Mouse (Mus musculus) brain, adult 2 months (tissue): ENCODE data around the gene Efnb2.

Experiments
- DNase-seq: peaks from one replicate; pipeline ENCODE4 v3.0.0; 2011; ENCODE audit warnings: low read depth, low spot score

Efnb2 gene

DNA sequence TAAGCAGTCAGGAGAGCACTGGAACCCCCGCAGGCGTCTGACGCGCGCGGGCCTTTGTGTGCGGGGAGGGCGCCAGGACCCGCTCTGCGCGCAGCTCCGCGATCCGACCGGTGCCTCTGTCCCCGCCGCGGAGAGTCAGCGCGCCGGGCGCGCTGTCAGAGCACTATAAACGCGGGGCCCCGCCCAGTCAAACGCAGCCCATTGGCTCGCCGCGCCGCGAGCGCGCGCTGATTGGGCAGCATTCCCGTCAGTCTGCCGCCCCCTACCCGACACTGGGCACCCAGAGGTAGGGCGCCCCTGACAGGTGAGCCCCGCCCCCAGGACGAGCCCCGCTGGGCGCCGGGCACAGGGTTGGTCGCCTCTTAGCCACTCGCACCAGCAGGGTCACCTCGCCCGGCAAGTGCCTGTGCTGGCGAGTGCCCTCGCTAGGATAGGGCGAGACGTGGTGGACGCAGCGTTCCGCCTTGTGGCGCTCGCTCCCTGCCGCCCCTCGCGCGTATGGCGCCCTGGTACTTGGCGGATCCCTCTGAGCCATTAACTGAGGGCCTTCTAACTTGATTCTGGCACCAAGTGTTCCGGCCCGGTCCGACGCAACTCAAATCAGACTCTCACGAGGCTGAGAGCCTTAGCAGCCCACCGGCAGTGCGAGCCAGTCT lies at the start of gene Efnb2:
TSS of gene Efnb2 (minus strand) at position 140 of the 656 bp plus-strand sequence.
- peak; percentile 94 for DNase-seq

DNA sequence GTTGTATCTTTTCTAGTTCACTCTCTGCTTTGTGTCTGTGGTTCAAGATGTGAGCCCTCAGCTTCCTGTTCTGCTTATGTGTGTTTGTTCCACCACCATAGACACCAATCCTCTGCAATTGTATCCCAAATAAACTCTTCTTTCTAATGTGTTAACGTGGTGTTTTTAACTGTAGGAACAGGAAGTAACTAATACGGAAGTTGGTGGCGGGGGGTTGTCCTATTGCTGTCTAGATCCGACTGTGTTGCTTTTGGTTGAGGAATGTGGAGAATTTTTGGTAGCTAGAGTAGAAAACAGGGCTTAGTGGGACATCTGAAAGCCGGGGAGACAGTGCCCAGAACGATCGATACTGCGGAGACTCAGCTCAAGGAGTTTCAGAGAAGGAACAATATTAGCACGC lies 43.8 kb upstream of the Efnb2 start:
- DNase-seq, result no peak

DNA sequence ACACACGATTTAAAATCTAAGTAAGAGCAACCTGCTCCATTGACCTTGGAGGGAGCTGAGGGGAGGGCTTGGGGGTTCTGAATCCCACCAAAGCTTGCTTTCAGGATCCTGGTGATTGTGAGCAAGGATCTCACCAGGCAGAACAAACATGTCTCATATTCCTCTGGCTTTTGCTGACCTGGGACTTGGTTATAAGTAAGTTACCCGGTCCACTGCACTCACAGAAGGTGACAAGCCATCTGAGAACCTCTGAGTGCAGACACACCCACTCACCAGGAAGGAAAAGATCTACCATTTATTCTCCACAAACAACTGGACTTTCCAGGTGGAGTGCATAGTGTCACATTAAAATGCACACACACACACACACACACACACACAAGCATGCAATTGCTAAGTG lies 42.6 kb upstream of the Efnb2 start:
- no peak for DNase-seq

DNA sequence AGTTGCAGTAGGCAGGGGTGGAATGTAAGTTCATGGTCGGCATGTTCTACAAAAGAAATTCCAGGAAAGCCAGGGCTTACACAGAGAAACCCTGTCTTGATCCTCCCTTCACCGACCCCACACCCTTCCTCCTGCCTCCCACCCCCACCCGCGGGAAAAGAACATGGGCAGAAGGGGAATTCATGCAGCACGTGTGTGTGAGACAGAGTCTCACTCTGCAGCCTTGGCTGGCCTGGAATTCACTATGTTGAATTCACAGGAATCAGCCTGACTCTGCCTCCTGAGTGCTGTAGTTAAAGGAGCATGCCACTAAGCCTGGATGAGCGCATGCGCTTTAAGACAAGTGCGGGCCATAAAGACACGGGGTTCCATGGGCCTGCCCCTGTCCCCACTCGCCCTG lies 39.8 kb upstream of the Efnb2 start:
- no peak for DNase-seq

DNA sequence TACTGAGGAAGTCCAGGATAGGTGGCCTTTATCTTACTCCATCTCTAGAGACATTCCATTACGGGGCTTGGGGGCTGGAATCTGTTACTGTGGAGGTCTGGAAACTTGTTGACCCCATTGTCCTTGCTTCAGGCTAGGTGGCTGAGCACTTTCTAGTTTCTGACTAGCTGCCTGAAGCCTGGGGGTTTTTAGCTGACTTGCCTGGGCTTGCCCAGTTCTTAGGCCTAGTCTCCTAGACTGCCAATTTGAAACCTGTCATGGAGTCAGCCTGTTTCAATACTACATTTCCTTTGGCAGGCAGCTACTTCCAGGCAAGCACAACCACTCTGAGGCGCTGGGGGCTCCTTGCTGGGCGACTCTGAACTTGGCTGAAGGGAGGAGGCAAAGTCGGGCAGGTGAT lies 39.2 kb upstream of the Efnb2 start:
- DNase-seq, result no peak

DNA sequence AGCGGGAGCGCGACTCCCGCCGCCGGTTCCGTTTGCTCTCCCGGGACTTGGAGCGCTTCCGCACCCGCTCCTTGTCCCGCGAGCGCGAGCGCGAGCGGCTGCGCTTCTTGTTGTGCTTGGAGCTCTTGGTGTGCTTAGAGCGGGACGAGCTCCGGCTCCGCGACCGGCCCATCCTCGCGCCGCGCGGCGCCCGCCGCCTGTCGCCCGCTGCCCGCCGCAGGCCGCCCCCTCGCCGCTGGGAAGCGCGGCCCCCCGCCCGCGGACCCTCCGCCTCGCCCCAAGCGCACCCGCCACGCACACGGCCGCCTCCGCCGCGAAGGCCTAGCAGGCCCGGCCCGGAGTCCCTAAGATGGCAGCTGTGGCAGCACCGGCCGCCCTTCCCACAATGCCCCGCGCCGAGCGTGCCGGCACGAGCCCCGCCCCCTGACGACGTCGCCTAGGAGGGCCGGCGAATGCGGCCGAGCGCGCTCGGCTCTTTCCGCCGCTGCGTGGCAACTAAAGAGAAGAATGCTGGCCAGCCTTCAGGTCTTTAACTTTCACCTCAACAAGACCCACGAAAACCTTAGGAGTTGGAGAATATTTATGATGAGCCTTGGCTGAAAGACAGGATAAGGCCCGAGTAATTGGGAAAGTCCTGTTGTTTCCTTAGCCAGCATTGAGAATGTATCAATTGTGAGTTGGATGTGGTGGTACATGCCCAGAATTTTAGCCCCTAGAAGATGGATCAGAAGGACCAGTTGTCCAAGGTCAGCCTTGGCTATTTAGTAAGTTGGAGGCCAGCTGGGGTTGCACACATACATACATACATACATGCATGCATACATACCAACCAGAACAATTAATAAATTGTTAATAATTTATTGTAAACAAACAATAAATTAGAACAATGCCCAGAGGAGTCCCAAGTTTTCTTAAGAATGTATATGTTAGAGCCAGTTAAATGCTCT lies 29.4 kb upstream of the Efnb2 start, which contains the start of gene Arglu1:
TSS of gene Arglu1 (minus strand) at position 376 of the 947 bp plus-strand sequence.
- peak; percentile 96 for DNase-seq

DNA sequence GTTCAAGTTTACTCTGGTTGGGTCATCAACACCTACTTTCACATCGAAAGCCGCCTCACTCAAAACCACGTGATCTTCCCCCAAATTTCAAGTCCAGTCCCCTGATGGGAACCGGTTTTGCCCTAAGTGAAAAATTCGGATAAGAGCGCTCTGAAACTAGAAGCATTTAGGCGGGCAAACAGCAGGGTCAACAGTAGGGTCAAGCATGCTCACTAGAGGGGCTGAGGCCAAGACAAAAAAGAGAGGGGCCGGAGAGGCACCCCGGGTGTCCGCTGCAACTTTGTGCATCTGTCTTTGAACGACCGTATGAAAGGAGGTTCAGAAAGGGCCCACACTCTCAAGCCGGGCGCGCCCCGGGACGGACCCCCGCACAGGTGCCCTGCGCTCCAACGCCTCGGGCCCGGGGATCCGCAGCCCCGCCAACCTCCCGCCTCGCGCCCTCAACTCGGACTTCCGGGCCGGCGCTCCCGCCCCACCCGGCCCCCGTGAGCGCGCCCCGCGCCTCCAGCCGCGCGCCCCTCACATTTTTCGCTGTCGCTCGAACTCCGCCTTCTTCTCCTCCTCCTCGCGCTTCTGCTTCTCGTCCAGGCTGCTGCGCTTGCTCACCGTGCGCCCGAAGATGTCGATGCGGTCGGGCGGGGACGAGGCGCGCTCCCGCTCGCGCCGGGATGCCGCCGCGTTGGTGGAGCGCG lies 28.6 kb upstream of the Efnb2 start:
- DNase-seq, result peak; percentile 89

DNA sequence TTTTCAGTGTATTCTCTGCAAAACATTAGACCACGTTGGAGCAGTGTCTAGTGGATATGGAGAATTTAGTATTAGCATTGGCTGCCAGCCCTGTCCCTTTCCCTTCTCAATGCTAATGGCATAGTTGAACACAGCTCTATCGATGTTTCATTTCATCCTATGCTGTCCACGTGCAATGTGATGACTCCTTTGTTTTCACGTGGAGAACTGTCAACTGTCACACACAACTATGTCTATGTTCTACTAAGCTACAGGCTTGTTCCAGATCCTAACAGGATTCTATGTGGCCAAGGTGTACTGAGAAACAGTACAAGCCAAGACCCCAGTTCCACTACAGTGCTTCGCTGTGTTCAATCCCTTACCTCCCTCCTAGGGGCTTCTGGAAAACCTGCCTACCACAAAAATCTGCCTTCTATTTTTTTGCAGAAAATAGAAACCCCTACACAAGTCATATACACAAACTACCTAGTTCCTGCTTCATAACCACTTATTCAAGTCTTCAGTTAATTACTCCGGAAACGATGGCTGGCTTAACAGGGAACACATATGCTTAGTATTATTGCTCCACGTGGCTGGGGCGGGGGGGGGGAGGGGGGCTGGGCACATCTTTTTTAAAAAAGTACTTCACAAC lies 27.9 kb upstream of the Efnb2 start:
- no peak for DNase-seq

DNA sequence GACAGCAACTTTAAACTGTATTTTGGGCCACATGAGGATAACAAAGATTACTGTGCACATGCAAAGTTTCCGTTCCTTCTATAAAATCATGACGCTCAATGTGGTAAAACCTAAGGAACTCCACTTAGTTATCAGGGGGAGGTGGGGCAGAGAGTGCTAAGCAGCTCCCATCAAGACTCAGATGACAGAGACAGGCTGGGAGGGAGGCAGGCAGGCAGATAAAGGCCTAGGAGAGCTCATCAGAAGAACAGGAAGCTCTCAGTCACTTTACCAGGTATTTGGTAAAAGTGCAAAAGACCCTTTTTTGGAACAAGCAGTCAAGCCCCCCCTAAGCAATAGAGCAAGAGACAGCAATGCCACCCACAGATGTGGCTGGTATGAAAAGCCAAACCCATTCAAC lies 24.5 kb upstream of the Efnb2 start:
- no peak for DNase-seq

DNA sequence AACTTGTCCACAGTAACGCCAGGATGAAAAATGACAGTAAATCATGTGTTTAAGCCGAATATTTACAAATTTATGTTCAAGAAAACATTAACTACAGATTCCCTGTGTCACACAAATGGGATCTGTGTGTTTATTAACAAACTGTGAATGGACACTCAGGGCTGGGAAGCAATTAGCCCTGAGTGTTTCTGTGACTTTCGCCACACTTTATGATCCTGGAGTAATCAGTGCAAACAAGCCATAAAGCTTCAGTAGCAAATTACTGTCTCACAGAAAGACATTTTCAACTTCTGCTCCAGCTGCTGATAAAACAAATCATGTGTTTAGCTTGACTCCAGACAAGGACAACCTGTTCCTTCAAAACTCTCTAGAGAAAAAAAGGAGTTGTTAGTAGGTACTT lies 21.7 kb upstream of the Efnb2 start:
- DNase-seq, result no peak

DNA sequence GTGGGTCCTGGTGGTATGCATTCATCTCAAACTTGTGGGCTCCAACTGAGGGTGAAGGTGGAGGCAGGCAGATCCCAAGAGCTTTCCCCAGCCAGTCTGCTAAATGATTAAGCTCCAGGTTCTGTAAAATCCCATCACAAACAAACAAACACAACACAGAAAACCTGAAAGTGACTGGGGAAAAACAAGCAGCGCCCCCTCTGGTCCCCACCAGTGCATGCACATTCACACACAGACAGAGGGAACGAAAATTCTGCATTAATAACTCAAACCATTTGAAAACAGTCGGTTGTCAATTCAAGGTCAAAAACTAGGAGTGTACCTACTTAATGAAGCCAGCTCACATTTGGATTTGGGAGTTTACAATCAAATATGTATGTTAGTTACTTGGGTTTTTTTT lies 17.2 kb upstream of the Efnb2 start:
- no peak for DNase-seq

DNA sequence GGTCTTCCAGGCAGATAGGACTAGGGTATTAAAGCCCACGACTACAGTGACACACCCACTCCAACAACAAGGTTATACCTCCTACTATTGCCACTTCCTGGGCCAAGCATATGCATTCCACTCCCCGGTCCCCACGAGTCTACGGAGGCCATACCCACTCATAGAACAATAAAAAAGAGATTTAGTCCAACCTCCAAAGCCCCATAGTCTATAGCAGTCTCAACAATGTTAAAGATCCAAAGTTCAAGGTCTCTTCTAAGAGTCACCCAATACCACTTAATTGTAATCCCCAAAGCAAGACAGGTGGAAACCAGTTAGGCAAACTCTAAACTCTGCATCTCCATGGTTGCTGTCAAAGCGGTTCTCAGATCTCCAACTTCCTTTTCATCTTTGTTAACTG lies 13.8 kb upstream of the Efnb2 start:
- no peak for DNase-seq

DNA sequence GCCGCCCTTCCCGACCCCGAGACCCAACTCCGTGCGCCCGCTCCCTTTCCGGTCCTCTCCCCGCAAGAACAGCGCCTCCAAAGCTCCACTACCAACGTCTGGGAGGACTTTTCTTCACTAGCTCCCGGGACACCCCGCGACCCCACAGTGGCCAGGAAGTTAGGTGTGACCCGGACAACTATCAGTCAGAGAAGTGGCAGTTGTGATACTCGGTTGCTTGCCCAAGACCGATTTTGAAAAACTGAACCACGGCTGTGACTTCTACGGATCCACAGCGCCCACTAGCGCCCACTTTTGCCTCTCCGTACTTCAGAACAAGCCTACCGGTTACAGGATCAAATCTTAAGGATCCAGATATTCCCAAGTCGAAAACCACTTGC lies 707 bp upstream of the Efnb2 start:
- DNase-seq, result peak; percentile 95

DNA sequence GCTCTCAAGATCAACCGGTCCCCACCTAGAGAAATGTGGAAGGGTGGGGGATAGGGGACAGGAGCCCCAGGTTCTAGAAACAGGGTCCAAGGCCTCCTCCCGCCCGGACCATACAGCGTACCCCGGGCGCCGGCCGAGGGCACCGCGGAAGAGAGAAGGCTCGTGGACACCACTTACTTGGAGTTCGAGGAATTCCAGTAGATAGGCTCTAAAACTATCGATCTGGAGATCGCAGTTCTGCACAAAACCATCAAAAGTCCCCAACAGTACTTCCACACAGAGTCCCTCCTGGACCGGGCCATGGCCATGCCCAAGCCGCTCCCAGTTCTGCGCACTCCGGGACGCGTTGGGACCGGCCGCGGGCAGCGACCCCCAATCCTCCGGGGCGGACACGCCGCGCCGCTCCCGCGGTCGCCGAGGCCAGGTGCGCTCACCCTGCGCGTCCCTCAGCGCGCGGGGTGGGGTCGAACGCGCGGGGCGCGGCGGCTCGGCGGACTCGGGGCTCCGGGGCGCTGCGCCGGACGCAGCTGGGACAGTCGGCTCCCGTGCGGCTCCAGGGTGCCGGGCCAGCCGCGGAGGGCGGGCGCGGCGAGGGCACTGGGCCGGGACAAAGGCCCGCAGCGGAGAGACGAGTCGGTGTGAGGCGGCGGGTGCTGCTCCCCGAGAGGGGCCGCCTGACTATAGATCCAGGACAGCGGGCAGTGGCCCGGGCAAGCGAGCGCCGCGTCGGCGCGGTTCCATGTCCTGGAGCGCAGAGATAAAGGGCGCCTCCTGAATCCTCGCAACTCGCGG lies 539 bp downstream of the Efnb2 start:
- DNase-seq, result no peak

DNA sequence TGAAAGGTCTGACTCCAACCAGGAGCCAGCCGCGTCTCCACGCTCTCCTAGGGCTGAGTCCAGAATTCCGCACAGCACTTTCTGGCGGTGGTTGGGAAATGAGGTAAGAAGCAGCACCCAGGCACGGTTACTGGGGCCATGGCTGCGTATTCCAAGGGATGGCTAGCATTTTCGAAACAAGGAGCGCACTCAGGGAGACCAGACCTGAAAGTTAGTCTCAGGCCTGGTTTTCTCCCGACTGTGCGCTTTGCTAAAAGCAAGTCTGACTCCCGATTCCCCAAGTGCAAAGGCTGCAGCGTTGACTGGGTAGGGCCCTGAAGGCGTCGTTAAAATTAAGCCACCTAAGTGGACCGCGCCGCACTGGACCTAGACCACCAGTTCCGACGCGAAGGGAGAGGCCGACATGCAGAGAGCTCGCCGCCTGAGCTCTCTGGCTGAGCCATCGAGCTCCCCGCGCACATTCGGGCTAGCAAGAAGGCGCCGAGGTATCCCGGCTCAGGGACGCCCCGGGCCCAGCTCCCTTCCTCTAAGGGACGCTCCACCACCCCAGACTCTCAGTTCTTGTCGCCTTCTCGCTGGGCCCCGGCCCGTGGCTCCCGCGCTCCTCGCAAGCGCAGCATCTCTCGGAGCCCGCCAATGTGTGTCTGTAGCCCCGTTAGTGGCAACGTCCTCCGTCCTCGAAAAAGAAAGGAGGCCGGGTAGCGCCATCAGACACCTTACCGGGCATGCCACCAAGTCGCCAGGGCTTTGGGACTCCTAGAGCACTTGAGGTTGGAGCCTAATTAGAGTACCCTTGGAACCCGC lies 1.3 kb downstream of the Efnb2 start:
- peak; percentile 55 for DNase-seq

DNA sequence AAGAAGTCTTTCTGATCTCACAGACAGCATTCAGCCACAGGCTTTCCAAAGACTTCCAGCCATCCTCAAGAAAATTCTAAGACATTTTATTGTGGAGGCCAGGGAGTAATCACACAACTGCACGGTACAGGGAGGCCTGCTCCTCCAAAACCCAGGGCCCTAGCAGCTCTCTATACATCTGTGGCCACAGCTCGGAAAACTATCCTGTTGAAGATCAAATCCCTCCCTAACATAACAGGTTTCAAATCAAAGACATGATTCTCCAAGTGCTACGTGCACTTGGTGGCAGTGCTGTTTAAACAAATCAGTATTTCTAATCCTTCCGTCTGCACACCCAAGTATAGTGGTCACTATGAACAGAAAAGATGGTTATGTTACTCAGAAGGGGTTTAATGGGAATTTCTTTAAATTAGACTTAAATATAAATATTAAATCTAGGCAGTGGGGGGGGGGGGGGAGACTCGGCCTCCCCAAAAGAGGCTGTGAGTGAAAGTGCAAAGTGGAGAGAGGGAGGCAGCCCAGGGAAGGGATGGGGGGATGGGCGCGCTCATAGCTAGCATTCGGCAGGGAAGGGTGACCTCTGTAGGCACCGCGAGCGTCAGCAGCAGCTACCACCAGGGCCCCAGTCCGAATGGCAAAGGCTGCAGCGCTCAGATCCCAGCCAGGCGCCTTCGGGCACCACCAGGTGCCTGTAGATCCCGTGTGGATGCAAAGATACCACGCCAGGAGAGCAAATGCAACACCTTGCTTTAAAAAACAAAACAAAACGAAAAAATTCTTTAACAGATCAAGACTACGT lies 2.4 kb downstream of the Efnb2 start:
- DNase-seq, result peak; percentile 90

DNA sequence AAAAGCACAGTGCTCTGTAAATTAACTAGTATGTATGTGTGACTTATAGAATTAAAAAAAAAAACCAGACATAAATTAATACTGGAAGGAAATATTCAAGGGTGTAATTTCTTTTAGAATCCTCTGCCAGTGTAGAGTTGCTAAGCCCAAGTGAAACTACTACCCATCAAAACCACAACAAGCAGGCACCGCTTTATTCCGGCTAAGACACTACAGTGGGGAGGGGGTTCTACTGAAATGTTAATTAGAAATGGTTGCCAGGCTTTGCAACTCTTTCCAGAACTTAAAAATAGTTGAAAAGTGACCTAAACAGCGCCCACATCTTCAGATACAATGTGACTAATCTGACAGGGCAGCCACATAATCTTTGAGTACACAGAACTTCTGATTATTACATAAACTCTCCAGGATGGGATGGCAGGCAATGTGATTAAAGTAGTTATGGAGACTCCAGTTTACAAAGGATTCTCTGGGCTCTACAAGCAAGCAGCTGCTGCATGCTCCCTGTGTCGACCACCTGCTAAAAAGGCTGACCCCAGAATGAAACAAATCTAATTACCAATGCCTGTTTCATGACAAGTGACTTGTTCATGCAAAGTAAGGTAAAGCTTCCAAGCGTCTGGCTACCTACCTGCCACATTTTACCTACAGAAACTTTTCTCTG lies 3.2 kb downstream of the Efnb2 start:
- peak; percentile 24 for DNase-seq

DNA sequence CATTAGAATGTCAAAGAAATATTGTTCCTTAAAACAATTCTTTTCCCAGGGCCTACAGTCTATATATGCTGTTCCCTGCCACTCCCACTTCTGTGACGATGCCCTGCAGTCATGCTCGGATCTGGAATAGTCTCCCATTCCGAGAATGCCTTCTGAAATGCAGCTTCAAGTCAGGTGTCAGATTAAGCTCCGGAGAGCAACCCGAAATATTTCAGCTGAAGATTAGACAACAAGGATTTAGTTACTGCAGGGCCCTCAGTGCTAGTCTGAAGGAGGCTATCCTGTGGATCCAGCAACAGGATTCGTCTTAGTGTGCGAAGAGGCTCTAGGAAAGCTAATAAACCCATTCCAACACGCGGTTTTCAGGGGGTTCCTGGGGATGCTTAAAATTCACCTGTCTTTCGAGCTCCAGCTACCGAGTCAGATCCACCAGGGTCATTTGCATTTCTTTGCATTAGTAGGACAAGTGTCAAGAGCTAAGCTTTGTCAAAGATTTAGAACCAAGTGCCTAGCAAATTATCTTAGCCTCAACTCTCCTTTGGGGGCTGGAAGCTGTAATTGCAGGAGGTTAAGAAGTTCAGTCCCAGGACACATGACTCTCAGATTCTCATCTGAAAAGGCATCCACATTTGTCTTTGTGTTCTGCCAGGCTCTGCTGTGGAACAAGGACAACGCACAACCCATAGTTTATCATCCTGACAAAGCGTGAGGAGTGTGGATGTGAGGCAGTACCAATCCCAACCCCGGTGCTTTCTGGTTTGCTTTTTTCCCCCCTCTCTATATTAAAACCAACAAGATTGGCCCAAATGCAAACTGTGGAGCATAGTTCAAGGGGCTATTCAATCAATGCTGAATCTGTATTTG lies 4.2 kb downstream of the Efnb2 start:
- peak; percentile 65 for DNase-seq
